Mouse (Mus musculus) left cerebral cortex, adult 2 months (tissue): ENCODE results near the gene Troap. TPM values are rescaled to one million over a fixed set of nuclear protein-coding genes. Genes with fewer than 3 reads are reported as not detected.

Experiments used
- DNase-seq, 2 experiments: peaks; one replicate each; pipeline ENCODE4 v3.0.0; 2021 to 2022; ENCODE audit warnings: low spot score in 2 of 2, mixed read lengths in 1 of 2; ENCODE audit errors: extremely low spot score in 1 of 2
- H3K27ac ChIP-seq: fragments of 200-600 bp; 2 replicates; pipeline ENCODE4 v1.8.1; 2022
- H3K4me3 ChIP-seq: fragments of 200-600 bp; 2 replicates; pipeline ENCODE4 v1.8.1; 2022
- CTCF ChIP-seq: fragments of 200-600 bp; IDR thresholded peaks from 2 replicates; pipeline ENCODE4 v1.8.1; 2022; ENCODE audit warnings: antibody characterized with exemption, mild to moderate bottlenecking, moderate library complexity
- intact Hi-C: fragments of 180-260 bp; cut with DNase I; formaldehyde crosslinking; loops from one replicate; pipeline ENCODE4 v1.15.1; 2025
- total RNA-seq, 2 experiments: library from RNA; stranded (reverse); gene quantifications; 2 replicates each; pipeline ENCODE4 v1.2.3; 2021

Troap gene
- total RNA-seq, 2 experiments from 2014 or later: 0.72 TPM; not detected in 1

DNA sequence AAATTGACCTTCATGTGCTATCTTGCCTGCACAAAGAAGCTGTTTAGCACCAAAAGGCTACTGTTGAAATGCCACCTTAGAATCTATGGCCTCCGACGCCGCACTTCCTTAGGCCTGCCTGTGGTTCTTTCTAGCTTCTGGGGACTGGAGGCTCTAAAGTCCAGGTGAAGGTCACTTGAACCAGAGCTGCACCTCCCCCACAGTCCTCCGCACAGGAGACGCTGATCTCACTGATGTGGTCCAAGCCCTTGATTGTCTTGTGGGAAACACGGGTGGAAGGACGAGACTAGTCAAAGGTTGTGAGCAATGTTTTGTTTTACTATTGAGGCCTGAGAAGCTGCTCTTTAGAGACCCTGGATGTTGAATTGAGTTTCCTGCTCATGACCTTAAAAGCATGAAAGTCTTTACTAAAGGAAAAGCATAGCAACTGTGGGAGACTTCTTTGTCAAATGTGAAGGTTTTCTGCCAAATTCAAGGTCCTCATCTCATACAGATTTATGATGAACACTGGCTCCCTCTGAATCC is 41.6 kb upstream of the Troap start:
- TF ChIP-seq CTCF: no peak
- intact Hi-C loops: no loop called here
- Histone ChIP-seq H3K27ac (no peak overlapping the region), H3K4me3 (no peak overlapping the region)
- DNase-seq: no peak

DNA sequence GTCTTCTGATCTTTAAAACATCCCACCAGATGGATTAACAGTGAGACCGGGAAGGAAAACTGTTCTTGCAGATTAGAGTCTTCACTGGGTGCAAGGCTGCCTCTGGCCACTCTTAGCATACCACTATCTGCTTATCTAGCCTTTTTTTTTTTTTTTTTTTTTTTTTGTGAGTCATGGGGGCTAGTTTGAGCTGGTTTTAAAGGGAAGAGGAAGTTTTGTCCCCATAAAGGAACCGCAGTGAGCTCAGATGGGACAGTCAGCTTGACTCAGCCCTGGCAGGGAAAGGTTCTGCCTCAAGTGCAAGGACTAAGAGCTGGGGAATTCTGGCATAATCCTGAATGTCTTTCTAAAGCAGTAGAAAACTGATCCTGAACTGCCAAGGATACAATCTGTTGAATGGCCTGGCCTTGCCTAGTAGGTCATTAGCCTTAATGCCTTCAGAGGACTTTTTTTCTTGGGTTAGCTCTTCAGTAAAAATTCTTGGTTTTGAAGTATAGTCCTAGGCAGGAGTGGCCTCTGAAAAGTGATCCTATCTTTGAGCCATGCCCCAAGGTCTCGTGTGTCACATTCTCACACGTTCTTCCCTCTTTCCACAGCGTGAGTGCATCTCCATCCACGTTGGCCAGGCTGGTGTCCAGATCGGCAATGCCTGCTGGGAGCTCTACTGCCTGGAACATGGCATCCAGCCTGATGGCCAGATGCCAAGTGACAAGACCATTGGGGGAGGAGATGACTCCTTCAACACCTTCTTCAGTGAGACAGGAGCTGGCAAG is 40.7 kb upstream of the Troap start:
- TF ChIP-seq CTCF: no peak
- intact Hi-C loops: no loop called here

DNA sequence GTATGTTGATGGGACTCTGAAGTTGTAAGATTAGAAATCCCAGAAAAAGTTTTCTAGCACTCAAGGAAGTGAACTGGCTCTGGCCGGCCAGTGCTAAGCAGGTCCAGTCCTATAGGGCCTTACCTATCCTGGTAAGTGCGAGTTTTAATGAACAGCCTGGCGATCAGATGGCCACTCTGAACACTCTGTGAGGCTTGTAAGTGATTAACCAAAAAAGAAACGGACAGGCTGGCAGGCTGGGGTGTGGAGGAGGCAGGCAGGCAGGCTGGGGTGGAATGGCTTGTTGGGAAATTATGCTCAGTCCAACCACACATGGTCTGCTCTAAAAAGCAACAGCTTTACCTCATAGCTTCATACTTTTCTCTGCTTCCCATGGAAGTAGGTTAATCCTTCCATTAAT is 38.9 kb upstream of the Troap start:
- Histone ChIP-seq H3K27ac (no peak overlapping the region), H3K4me3 (no peak overlapping the region)
- peak in 1 of 2 experiments; percentile 30 for DNase-seq
- intact Hi-C loops: no loop called here
- no peak for TF ChIP-seq CTCF

More for the DNA sequence above, 40.7 kb upstream of the Troap start:
- Histone ChIP-seq H3K27ac (no peak overlapping the region), H3K4me3 (no peak overlapping the region)
- no peak for DNase-seq

- no peak overlapping the region for H3K4me3 ChIP-seq
- intact Hi-C loops: no loop called here
- H3K27ac ChIP-seq: no peak overlapping the region
- DNase-seq: no peak
- no peak for TF ChIP-seq CTCF
Observed at GRCm38 (mm10) chr15:99036249-99036905, 38.0 kb upstream of the Troap start.

DNA sequence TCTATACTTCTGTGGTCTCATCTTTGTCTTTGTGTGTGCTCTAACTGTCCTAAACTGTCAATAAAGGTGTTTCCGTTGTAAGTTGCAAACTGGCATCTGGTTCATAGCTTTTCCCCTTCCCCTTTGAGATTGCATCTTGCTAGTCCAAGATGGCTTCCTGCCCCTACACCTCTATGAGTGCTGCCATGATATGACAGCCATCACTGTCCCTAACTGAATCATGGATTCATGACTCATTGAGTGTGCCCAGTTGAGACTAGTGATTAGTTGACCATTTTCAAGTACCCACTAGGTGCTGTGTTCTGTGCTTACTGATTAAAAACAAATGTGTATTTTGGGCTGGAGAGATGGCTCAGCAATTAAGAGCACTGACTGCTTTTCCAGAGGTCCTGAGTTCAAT is 36.4 kb upstream of the Troap start:
- H3K27ac ChIP-seq: no peak overlapping the region
- H3K4me3 ChIP-seq: no peak overlapping the region
- intact Hi-C loops: no loop called here
- TF ChIP-seq CTCF: no peak
- DNase-seq: no peak

GRCm38 (mm10) chr15:99038797-99039196 is 35.6 kb upstream of the Troap start:
- no peak for DNase-seq
- H3K4me3 ChIP-seq: no peak overlapping the region
- intact Hi-C loops: no loop called here
- TF ChIP-seq CTCF: no peak
- no peak overlapping the region for H3K27ac ChIP-seq

DNA sequence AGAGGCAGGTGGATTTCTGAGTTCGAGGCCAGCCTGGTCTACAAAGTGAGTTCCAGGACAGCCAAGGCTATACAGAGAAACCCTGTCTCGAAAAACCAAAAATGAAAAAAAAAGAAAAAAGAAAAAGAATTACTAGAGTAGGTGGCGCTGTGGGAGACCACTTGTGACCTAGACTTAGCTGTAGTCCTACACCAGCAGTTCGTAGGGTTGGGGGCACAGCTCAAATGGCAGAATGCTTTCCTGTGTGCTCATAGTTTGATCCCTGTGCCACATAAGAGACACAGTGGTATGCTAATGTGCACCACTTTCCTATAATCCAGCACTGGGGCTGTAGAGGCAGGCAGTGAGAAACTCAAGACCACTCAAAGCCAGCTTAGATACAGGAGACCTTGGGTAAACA is 35.1 kb upstream of the Troap start:
- Histone ChIP-seq H3K4me3 (no peak overlapping the region), H3K27ac (no peak overlapping the region)
- no peak for DNase-seq
- intact Hi-C loops: no loop called here
- TF ChIP-seq CTCF: no peak

DNA sequence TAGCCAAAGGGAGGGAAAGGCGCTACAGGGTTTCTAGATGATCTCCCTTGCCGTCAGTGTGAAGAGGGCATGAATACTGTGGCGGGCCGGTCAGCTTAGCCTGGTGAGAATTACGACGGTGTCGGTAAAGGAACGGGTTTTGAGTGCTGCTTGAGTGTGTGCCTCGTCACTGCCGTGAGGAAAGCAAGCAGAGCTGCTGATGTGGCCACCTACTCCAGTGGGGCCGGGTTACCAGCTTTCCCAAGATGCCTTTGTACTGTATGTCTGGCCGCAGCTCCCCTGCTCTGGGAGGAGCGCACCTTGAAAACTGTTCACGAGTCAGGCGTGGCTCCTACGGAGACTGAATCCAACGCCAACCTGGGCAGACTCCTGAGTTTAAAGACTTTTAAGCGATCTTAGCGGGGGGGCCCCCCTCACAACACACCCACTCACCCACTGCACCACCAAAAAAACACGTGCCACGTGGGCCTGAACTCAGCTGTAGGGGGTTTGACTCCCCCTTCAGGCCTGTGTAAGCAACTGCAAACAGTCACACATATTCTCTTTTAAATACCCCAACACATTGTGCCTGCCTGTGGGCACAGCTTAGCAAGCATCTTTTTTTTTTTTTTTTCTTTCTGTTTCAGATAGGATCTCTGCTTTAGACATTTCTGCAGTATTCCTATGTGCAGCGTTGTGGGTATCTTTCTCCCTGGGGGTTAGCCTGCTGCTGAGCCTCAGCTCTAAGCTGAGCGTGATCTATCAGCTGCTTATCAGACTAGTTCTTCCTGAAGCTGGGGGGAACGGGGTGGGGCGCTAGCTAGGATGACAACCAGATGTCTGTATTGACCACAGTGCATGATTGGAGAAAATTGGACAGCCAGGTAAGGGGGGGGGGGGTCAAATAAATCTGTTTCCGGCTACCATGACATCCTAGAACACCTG is 34.1 kb upstream of the Troap start:
- Histone ChIP-seq H3K27ac (no peak overlapping the region), H3K4me3 (no peak overlapping the region)
- intact Hi-C loops: loop anchor here (10.0 kb wide), 1 partner anchor 225 kb away; no protein-coding TSS in a partner anchor
- no peak for DNase-seq
- TF ChIP-seq CTCF: peak; percentile 24

GRCm38 (mm10) chr15:99040920-99041856 is 33.2 kb upstream of the Troap start:
- TF ChIP-seq CTCF: no peak
- H3K27ac ChIP-seq: no peak overlapping the region
- no peak for DNase-seq
- no peak overlapping the region for H3K4me3 ChIP-seq
- intact Hi-C loops: loop anchor here (10.0 kb wide), 1 partner anchor 224 kb away; no protein-coding TSS in a partner anchor

- H3K27ac ChIP-seq: no peak overlapping the region
- no peak overlapping the region for H3K4me3 ChIP-seq
- no peak for TF ChIP-seq CTCF
- intact Hi-C loops: loop anchor here (10.0 kb wide), 1 partner anchor 222 kb away; no protein-coding TSS in a partner anchor
- DNase-seq: no peak
Observed at GRCm38 (mm10) chr15:99042334-99042733, 32.0 kb upstream of the Troap start.
